Mouse (Mus musculus): Measurements from ENCODE around the gene Ppcdc. TPM values are rescaled to one million over a fixed set of nuclear protein-coding genes. Genes with fewer than 3 reads are reported as not detected.

The Ppcdc gene
- polyA plus RNA-seq (2015; fragmentation: Nextera tagmentation; extraction: Ambion mirVana), result 25.8 and 30.3 TPM in 2 replicates

GRCm38 (mm10) chr9:57439522-57440295 lies at the start of gene Ppcdc:
Ppcdc (minus strand) TSS chr9:57440124.
- peak; percentile 96 for ATAC-seq (replicated peaks; ENCODE audit: low FRiP score)
- no peaks in the 10 kb centered on the region for H3K9me3 ChIP-seq (replicated peaks)
- H3K27ac ChIP-seq, result peak within 1 kb of the TSS; percentile 75
- peaks cover 34% of the 10 kb centered on the region for H3K4me1 ChIP-seq
- peak within 1 kb of the TSS; percentile 56 for H3K4me3 ChIP-seq (replicated peaks)
- peak within 1 kb of the TSS; percentile 62 for H3K9ac ChIP-seq
- peaks cover 9% of the 10 kb centered on the region for H3K36me3 ChIP-seq
- WGBS, result 3% methylated on average over 32 of the region's 32 CpGs
- peak within 1 kb of the TSS; percentile 77 for H3K4me2 ChIP-seq
- no peaks in the 10 kb centered on the region for H3K27me3 ChIP-seq

DNA sequence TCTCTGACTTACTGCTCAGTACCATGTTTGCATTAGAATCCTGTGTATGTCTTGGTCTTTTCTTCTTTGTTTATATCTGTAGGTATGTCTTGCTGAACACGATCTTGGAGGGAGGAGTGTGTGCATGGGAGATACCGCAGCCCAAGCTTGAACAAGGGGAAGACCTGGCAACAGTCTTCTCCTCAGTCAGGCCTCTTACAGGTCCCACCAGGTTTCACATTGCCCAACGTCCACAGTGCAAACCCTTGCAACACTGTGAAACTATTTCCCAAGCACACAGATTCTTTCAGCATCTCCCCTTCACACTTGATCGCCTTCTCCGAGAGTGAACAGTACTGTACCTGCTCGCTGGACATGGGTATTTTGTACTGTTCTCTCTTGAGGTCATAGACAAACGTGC lies 47.9 kb upstream of the Ppcdc start:
- Histone ChIP-seq H3K36me3 (no peaks in the 10 kb centered on the region), H3K9ac (no peak overlapping the region), H3K4me3 (replicated peaks) (no peak overlapping the region), H3K27ac (no peak overlapping the region), H3K27me3 (peaks cover 23% of the 10 kb centered on the region), H3K4me2 (no peak overlapping the region), H3K4me1 (no peaks in the 10 kb centered on the region), H3K9me3 (replicated peaks) (no peaks in the 10 kb centered on the region; the same call in 1 of the 2 replicates)
- 66% methylated on average over 7 of the region's 7 CpGs for WGBS
- no peak for ATAC-seq (replicated peaks; ENCODE audit: low FRiP score)

DNA sequence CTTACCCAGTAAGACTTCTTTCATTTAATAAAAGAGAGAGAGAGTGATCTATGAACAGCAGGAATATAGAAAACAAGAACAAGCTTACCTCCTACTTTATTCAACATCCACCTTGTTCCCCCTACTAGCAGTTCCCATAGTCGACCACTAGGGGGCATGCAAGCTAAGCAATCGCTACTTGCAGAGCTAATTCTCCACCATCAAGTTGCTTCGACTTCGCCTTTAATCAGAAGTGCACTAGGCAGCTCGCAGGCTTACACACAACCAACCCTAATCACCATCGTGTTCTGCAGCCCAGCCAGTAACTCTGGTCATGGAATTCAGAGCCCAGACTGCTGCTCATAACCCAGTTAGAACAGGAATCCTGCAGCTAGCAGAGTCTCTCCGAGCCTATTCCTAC lies 45.9 kb upstream of the Ppcdc start:
- Histone ChIP-seq H3K9me3 (replicated peaks) (no peaks in the 10 kb centered on the region; the same call in 1 of the 2 replicates), H3K4me2 (no peak overlapping the region), H3K4me1 (no peaks in the 10 kb centered on the region), H3K4me3 (replicated peaks) (no peak overlapping the region), H3K27ac (no peak overlapping the region), H3K9ac (no peak overlapping the region), H3K36me3 (no peaks in the 10 kb centered on the region), H3K27me3 (peaks cover 23% of the 10 kb centered on the region)
- WGBS, result 13% methylated on average over 7 of the region's 7 CpGs
- ATAC-seq (replicated peaks; ENCODE audit: low FRiP score), result no peak; the same call in 1 of the 2 replicates

GRCm38 (mm10) chr9:57468914-57469313 lies 29.0 kb upstream of the Ppcdc start:
- ATAC-seq (replicated peaks; ENCODE audit: low FRiP score), result no peak

DNA sequence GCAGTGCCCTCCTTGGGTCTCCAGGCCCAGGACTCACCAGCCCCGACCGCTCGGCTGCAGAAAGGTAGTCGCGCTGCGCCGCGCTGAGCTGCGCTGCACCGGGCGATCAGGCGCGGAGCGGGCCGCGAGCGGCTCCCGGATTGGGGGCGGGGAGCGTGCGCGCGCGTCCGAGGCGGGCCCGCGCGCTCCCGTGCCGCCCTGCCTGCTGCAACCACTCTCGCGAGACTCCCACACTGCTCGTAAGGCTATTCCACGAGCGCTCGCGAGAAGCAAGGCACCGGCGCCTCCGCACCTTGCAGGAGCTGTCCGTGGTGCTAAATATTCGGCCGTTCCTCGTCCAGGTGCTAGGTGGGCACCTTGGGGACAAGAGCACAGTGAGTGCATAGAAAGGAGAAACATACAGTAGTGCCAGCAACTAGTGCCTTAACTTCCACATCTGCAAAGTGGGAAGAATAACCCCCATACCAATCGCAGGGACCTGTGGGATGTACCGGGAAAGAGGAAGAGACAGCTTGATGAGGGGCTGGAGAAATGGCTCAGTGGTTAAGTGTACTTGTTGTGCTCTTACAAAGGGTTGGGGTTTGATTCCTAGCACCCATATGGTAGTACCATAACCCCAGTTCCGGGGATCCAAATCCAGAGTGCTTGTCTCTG lies 28.1 kb upstream of the Ppcdc start, which contains the start of gene Scamp5:
Scamp5 (minus strand) TSS at position 165 of the 654 bp plus-strand sequence.
- Histone ChIP-seq H3K27me3 (no peaks in the 10 kb centered on the region), H3K9me3 (replicated peaks) (no peaks in the 10 kb centered on the region), H3K9ac (peak within 1 kb of the TSS; percentile 79), H3K27ac (no peak within 1 kb of the TSS), H3K4me1 (peaks cover 22% of the 10 kb centered on the region), H3K4me2 (peak within 1 kb of the TSS; percentile 97), H3K4me3 (replicated peaks) (peak within 1 kb of the TSS; percentile 78), H3K36me3 (no peaks in the 10 kb centered on the region)
- peak; percentile 93 for ATAC-seq (replicated peaks; ENCODE audit: low FRiP score)
- WGBS, result 2% methylated on average over 48 of the region's 48 CpGs

More at GRCm38 (mm10) chr9:57468914-57469313, 29.0 kb upstream of the Ppcdc start:
- WGBS, result 82% methylated on average over 4 of the region's 4 CpGs
- no peak overlapping the region for H3K27ac ChIP-seq
- no peak overlapping the region for H3K9ac ChIP-seq
- H3K36me3 ChIP-seq, result no peaks in the 10 kb centered on the region
- H3K4me1 ChIP-seq, result peaks cover 22% of the 10 kb centered on the region
- H3K9me3 ChIP-seq (replicated peaks), result no peaks in the 10 kb centered on the region
- no peaks in the 10 kb centered on the region for H3K27me3 ChIP-seq
- H3K4me2 ChIP-seq, result no peak overlapping the region
- no peak overlapping the region for H3K4me3 ChIP-seq (replicated peaks)

DNA sequence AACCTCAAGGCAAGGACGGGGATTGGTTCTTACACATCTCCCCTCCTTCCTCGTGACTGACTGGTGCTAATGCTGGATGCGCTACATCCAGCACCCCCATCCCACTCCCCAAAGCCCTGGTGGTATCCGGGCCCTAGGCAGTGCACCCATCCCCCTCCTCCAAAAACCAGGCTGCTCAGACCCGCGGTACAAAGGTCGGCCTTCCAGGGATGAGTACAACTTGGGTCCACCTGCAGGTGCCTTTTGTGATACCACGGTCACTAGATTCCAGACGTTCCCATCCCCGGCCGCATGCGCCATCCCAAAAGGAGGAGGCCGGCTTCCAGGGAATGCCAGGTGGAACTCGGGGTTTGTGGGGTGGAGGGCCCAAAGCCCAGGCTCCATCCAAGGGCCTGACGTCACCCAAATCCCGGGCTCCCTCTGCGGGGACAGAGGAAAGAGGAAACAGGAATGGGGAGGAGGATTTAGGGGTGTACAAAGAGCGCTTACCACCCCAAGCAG lies 27.4 kb upstream of the Ppcdc start:
- Histone ChIP-seq H3K4me1 (peaks cover 22% of the 10 kb centered on the region), H3K27ac (no peak overlapping the region), H3K27me3 (no peaks in the 10 kb centered on the region), H3K9ac (peak overlapping the region; percentile 79), H3K4me2 (peak overlapping the region; percentile 97), H3K36me3 (no peaks in the 10 kb centered on the region), H3K9me3 (replicated peaks) (no peaks in the 10 kb centered on the region), H3K4me3 (replicated peaks) (peak overlapping the region; percentile 78)
- WGBS, result 2% methylated on average over 18 of the region's 18 CpGs
- peak; percentile 49 for ATAC-seq (replicated peaks; ENCODE audit: low FRiP score)

GRCm38 (mm10) chr9:57466101-57466500 lies 26.2 kb upstream of the Ppcdc start:
- Histone ChIP-seq H3K4me2 (peak overlapping the region; percentile 97), H3K9ac (no peak overlapping the region)

DNA sequence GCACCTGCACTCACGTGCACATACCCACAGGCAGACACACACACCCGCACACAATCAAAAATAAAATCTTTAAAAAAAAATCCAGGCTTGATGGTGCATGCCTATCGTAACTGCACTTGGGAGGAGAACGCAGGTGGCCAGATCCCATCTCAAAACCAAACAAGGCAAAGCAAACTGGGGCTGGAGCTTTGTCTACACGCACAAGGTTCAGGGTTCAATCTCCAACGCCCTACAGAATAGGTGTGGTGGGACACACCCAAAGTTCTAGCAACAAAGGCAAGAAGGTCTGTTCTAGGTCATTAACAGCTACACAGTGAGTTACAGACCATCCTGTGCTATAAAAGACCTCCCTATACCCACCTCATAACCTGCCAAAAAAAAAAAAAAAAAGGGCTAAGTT lies 22.9 kb upstream of the Ppcdc start:
- Histone ChIP-seq H3K27ac (0 out of 2 replicates have a peak overlapping the region, but pooled peaks have one; percentile 51), H3K4me1 (peaks cover 19% of the 10 kb centered on the region), H3K9ac (no peak overlapping the region), H3K9me3 (replicated peaks) (no peaks in the 10 kb centered on the region), H3K36me3 (no peaks in the 10 kb centered on the region), H3K4me2 (no peak overlapping the region), H3K27me3 (no peaks in the 10 kb centered on the region), H3K4me3 (replicated peaks) (no peak overlapping the region)
- WGBS, result 72% methylated on average over 6 of the region's 6 CpGs
- no peak for ATAC-seq (replicated peaks; ENCODE audit: low FRiP score)

More at GRCm38 (mm10) chr9:57466101-57466500, 26.2 kb upstream of the Ppcdc start:
- Histone ChIP-seq H3K27me3 (no peaks in the 10 kb centered on the region), H3K4me1 (peaks cover 22% of the 10 kb centered on the region), H3K4me3 (replicated peaks) (no peak overlapping the region), H3K27ac (no peak overlapping the region), H3K9me3 (replicated peaks) (no peaks in the 10 kb centered on the region), H3K36me3 (no peaks in the 10 kb centered on the region)
- 50% methylated on average over 3 of the region's 3 CpGs for WGBS
- no peak for ATAC-seq (replicated peaks; ENCODE audit: low FRiP score)

DNA sequence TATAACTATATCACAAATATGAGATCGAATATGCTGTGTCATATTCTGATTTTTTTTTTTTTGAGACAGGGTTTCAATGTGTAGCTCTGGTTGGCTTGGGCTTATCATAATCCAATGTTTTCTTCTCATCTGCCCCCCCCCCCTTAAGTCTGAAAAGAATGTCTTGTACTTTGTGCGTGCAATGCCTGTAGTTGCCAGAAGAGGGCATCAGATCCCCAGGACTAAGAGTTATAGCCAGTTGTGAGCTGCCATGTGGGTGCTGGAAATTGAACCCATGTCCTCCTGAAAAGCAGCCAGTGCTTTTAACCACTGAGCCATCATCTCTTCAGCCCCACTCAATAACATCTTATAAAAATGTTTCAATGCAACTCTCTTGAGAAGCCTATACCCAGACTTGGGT lies 19.8 kb upstream of the Ppcdc start:
- Histone ChIP-seq H3K27me3 (no peaks in the 10 kb centered on the region), H3K4me1 (no peaks in the 10 kb centered on the region), H3K36me3 (no peaks in the 10 kb centered on the region), H3K9me3 (replicated peaks) (no peaks in the 10 kb centered on the region), H3K9ac (no peak overlapping the region), H3K4me2 (no peak overlapping the region), H3K27ac (no peak overlapping the region), H3K4me3 (replicated peaks) (no peak overlapping the region)
- 100% methylated on average over 2 of the region's 2 CpGs for WGBS
- no peak for ATAC-seq (replicated peaks; ENCODE audit: low FRiP score)

- no peak for ATAC-seq (replicated peaks; ENCODE audit: low FRiP score)
- no peak overlapping the region for H3K27ac ChIP-seq
- 86% methylated on average over 4 of the region's 4 CpGs for WGBS
- H3K9me3 ChIP-seq (replicated peaks), result no peaks in the 10 kb centered on the region
- no peaks in the 10 kb centered on the region for H3K27me3 ChIP-seq
- H3K4me3 ChIP-seq (replicated peaks), result no peak overlapping the region
- no peaks in the 10 kb centered on the region for H3K4me1 ChIP-seq
- H3K36me3 ChIP-seq, result peaks cover 5% of the 10 kb centered on the region
- no peak overlapping the region for H3K9ac ChIP-seq
- H3K4me2 ChIP-seq, result no peak overlapping the region
Observed at GRCm38 (mm10) chr9:57453516-57453915, 13.6 kb upstream of the Ppcdc start.

DNA sequence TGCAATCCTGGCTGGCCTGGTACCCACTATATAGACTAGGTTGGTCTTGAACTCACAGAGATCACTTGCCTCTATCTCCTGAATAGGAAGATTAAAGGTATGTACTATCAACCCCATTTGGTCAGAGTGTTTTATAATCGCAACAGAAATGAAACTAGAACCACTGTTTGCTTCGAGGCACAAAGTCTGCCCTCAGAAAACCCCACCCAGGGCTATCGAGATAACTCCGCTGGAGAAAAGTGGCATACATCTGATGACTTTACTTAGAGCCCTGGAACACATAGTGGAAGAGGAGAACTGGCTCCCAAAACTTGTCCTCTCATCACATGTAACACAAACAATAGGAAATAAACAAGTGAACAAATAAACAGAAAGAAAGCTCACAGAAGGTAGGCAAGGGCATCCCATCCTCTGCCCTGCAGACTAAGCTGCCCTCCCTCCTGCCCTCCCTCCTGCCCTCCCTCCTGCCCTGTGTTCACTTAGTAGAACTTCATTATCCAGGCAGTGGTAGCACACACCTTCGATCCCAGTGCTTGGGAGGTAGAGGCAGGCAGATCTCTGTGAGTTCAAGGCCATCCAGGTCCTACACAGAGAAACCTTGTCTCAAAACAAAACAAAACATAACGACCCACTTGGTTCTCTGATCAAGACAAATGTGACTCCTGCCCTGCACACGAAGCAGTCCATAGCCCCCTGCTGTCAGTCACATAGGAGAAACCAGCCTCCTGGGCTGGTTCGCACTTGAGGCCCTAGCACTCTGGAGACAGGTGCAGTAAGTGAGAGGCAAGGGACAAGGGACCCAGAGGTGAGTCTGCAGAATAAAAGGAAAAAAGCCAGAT lies 12.9 kb upstream of the Ppcdc start:
- Histone ChIP-seq H3K4me3 (replicated peaks) (no peak overlapping the region), H3K4me2 (no peak overlapping the region)
- 75% methylated on average over 8 of the region's 8 CpGs for WGBS

More for the DNA sequence above, 12.9 kb upstream of the Ppcdc start:
- H3K36me3 ChIP-seq, result peaks cover 5% of the 10 kb centered on the region
- H3K9ac ChIP-seq, result no peak overlapping the region
- ATAC-seq (replicated peaks; ENCODE audit: low FRiP score), result no peak
- no peaks in the 10 kb centered on the region for H3K4me1 ChIP-seq
- H3K9me3 ChIP-seq (replicated peaks), result no peaks in the 10 kb centered on the region
- no peaks in the 10 kb centered on the region for H3K27me3 ChIP-seq
- H3K27ac ChIP-seq, result no peak overlapping the region

Measured in kidney, embryonic 15.5 days (tissue).